Mouse (Mus musculus): ENCODE measurements around the gene F5. TPM values are rescaled to one million over a fixed set of nuclear protein-coding genes. Genes with fewer than 3 reads are reported as not detected.
"Not testable (repeated sequence)": the region's sequence is repeated elsewhere in the genome, so short reads cannot be mapped to it uniquely, and the experiment has no call there.

The F5 gene
- polyA plus RNA-seq, 1 experiment from 2014 or later: 0.32 TPM

- Histone ChIP-seq H3K27ac (ENCODE audit: low read length) (no peak overlapping the region), H3K9ac (ENCODE audit: low read depth, low read length) (no peak overlapping the region), H3K36me3 (ENCODE audit: control insufficient read depth, insufficient read depth, low read length) (no peaks in the 10 kb centered on the region), H3K4me1 (ENCODE audit: control insufficient read depth, insufficient read depth, low read length) (peaks cover 14% of the 10 kb centered on the region), H3K27me3 (replicated peaks; ENCODE audit: control insufficient read depth, insufficient read depth, low read length) (no peaks in the 10 kb centered on the region), H3K4me3 (ENCODE audit: low read length) (no peak overlapping the region), H3K9me3 (ENCODE audit: control insufficient read depth, low read length) (no peaks in the 10 kb centered on the region), H3K4me2 (ENCODE audit: low read depth, low read length) (no peak overlapping the region)
- 52% methylated on average over 3 of the region's 3 CpGs for WGBS
- peak; percentile 60 for ATAC-seq
These were observed 63.5 kb downstream of the F5 start for GRCm38 (mm10) chr1:164215097-164215496.

DNA sequence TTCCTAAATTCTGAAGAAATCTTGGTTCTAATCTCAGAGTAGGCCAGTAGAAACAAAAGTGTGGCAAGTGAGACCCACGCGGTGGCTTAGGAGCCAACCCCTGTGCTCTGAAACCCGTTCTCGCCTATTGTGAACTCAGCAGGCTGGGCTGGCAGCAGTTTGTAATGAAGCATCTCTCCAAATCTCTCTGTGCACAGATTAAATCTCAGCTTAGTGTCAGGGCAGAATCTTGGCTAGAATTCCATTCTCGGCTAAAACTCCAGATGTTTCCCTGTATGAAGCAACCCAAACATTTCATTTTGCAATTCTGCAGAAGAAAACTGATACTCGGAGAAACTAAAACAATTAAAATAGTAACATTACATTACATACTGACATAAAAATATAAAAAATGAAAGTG, 63.9 kb downstream of the F5 start:
- no peak overlapping the region for H3K9ac ChIP-seq (ENCODE audit: low read depth, low read length)
- no peaks in the 10 kb centered on the region for H3K36me3 ChIP-seq (ENCODE audit: control insufficient read depth, insufficient read depth, low read length)
- H3K27ac ChIP-seq (ENCODE audit: low read length): no peak overlapping the region; the same call in 1 of the 2 replicates
- peak; percentile 21; the same call in 1 of the 2 replicates for ATAC-seq
- no peak overlapping the region for H3K4me2 ChIP-seq (ENCODE audit: low read depth, low read length)
- WGBS: 43% methylated on average over 6 of the region's 6 CpGs
- H3K27me3 ChIP-seq (replicated peaks; ENCODE audit: control insufficient read depth, insufficient read depth, low read length): no peaks in the 10 kb centered on the region
- no peak overlapping the region for H3K4me3 ChIP-seq (ENCODE audit: low read length)
- H3K9me3 ChIP-seq (ENCODE audit: control insufficient read depth, low read length): no peaks in the 10 kb centered on the region
- peaks cover 14% of the 10 kb centered on the region for H3K4me1 ChIP-seq (ENCODE audit: control insufficient read depth, insufficient read depth, low read length)

GRCm38 (mm10) chr1:164217791-164218685, 66.4 kb downstream of the F5 start:
- Histone ChIP-seq H3K4me1 (ENCODE audit: control insufficient read depth, insufficient read depth, low read length) (peaks cover 17% of the 10 kb centered on the region), H3K9me3 (ENCODE audit: control insufficient read depth, low read length) (no peaks in the 10 kb centered on the region), H3K36me3 (ENCODE audit: control insufficient read depth, insufficient read depth, low read length) (no peaks in the 10 kb centered on the region), H3K4me3 (ENCODE audit: low read length) (no peak overlapping the region), H3K9ac (ENCODE audit: low read depth, low read length) (no peak overlapping the region), H3K27me3 (replicated peaks; ENCODE audit: control insufficient read depth, insufficient read depth, low read length) (no peaks in the 10 kb centered on the region), H3K4me2 (ENCODE audit: low read depth, low read length) (peak overlapping the region; percentile 18; the same call in 1 of the 2 replicates), H3K27ac (ENCODE audit: low read length) (no peak overlapping the region)
- WGBS: 30% methylated on average over 15 of the region's 15 CpGs
- peak; percentile 28; the same call in 1 of the 2 replicates for ATAC-seq

DNA sequence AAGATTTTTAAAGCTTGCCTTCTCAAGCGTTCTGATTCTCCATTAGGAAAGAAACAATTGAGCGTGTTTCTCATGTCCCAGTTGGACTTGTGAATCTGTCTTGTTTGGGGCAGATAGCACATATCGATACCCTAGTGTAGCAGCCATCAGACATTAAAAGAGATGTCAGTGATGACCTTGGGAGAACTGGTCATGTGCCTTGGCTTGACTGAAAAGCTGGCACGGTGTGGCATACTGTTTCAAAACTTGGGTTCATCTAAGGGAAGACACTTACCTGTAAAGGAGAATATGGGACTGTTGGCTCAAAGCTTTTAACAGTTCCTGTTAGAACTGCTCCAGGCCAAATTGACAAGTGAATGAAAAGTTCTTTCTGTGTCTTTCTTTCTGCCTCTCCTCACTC, 68.6 kb downstream of the F5 start:
- H3K4me1 ChIP-seq (ENCODE audit: control insufficient read depth, insufficient read depth, low read length): peaks cover 17% of the 10 kb centered on the region
- H3K9me3 ChIP-seq (ENCODE audit: control insufficient read depth, low read length): no peaks in the 10 kb centered on the region
- no peak overlapping the region for H3K9ac ChIP-seq (ENCODE audit: low read depth, low read length)
- ATAC-seq: no peak
- H3K36me3 ChIP-seq (ENCODE audit: control insufficient read depth, insufficient read depth, low read length): no peaks in the 10 kb centered on the region
- no peak overlapping the region for H3K4me3 ChIP-seq (ENCODE audit: low read length)
- H3K4me2 ChIP-seq (ENCODE audit: low read depth, low read length): no peak overlapping the region
- 89% methylated on average over 4 of the region's 4 CpGs for WGBS
- H3K27ac ChIP-seq (ENCODE audit: low read length): no peak overlapping the region
- H3K27me3 ChIP-seq (replicated peaks; ENCODE audit: control insufficient read depth, insufficient read depth, low read length): no peaks in the 10 kb centered on the region

DNA sequence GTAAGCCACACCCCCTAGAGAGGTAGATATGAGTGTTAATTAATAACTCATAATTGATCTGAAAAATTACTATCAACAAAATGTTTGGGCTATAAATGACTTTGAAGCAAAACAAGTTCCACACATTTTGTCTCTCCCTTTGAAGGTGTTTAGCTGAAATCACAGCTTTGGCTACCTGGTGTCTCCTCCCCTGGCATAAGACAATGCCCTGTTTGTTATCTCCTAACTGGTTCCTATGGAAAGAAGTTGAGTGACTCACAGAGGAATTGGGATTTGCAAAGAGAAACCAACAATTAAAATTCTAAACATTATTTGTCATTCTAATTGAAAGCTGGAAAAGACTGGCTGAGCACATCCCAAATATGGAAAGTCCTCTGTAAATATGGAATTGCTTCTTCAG, 71.5 kb downstream of the F5 start:
- H3K9ac ChIP-seq (ENCODE audit: low read depth, low read length): no peak overlapping the region
- H3K4me1 ChIP-seq (ENCODE audit: control insufficient read depth, insufficient read depth, low read length): 0 out of 2 replicates have a peak, but pooled peaks cover 6% of the 10 kb centered on the region
- no peak overlapping the region for H3K4me2 ChIP-seq (ENCODE audit: low read depth, low read length)
- no peak overlapping the region for H3K4me3 ChIP-seq (ENCODE audit: low read length)
- no peaks in the 10 kb centered on the region for H3K27me3 ChIP-seq (replicated peaks; ENCODE audit: control insufficient read depth, insufficient read depth, low read length)
- peak; percentile 59; the same call in 1 of the 2 replicates for ATAC-seq
- H3K9me3 ChIP-seq (ENCODE audit: control insufficient read depth, low read length): no peaks in the 10 kb centered on the region
- H3K36me3 ChIP-seq (ENCODE audit: control insufficient read depth, insufficient read depth, low read length): no peaks in the 10 kb centered on the region
- H3K27ac ChIP-seq (ENCODE audit: low read length): no peak overlapping the region

GRCm38 (mm10) chr1:164231937-164232570, 80.4 kb downstream of the F5 start:
- not testable (repeated sequence) for H3K4me3 ChIP-seq (ENCODE audit: low read length); H3K27ac ChIP-seq (ENCODE audit: low read length); ATAC-seq; H3K4me2 ChIP-seq (ENCODE audit: low read depth, low read length); H3K36me3 ChIP-seq (ENCODE audit: control insufficient read depth, insufficient read depth, low read length); H3K4me1 ChIP-seq (ENCODE audit: control insufficient read depth, insufficient read depth, low read length); H3K27me3 ChIP-seq (replicated peaks; ENCODE audit: control insufficient read depth, insufficient read depth, low read length); H3K9me3 ChIP-seq (ENCODE audit: control insufficient read depth, low read length); H3K9ac ChIP-seq (ENCODE audit: low read depth, low read length)
- WGBS: 75% methylated on average over 2 of the region's 4 CpGs

DNA sequence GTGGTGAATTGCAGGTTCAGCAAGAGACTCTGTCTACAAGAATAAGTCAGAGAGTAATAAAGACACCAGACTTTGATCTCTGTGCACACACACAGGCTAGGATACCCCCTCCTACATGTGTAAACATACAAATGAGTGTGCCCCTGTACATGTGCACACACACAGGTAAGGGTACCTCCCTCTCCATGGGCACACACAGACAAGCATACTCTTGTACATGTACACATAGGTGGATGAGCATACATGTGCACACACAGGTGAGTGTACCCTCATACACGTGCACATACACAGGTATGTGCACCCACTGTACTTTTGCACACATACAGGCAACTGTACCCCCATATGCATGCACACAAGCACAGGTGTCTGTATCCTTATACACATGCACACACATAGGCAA, 81.8 kb downstream of the F5 start:
- Histone ChIP-seq H3K4me1 (ENCODE audit: control insufficient read depth, insufficient read depth, low read length) (no peaks in the 10 kb centered on the region), H3K27ac (ENCODE audit: low read length) (no peak overlapping the region), H3K9me3 (ENCODE audit: control insufficient read depth, low read length) (no peaks in the 10 kb centered on the region), H3K4me3 (ENCODE audit: low read length) (no peak overlapping the region), H3K36me3 (ENCODE audit: control insufficient read depth, insufficient read depth, low read length) (no peaks in the 10 kb centered on the region), H3K27me3 (replicated peaks; ENCODE audit: control insufficient read depth, insufficient read depth, low read length) (no peaks in the 10 kb centered on the region), H3K4me2 (ENCODE audit: low read depth, low read length) (no peak overlapping the region), H3K9ac (ENCODE audit: low read depth, low read length) (no peak overlapping the region)
- ATAC-seq: peak; percentile 70
- WGBS: 62% methylated on average over 1 of the region's 1 CpGs

DNA sequence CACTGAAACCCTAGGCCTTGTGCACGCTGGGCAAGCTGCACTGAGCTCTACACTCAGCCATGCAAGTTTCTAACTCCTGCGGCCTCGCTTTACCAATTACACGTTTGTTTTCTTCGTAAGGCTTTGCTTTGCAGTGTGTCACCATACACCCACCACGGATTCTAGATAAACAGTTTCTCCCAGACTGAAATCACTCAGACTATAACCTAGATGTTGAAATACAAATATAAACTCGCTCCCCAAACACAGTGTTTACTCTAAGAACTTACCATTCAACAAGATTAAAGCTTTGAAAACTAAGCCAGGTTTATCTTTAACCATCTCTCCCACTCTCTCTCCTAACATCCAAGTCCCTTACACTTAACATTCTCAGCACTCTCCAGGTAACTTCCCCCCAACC, 83.4 kb downstream of the F5 start:
- no peak overlapping the region for H3K27ac ChIP-seq (ENCODE audit: low read length)
- H3K4me2 ChIP-seq (ENCODE audit: low read depth, low read length): no peak overlapping the region
- 37% methylated on average over 7 of the region's 7 CpGs for WGBS
- no peaks in the 10 kb centered on the region for H3K9me3 ChIP-seq (ENCODE audit: control insufficient read depth, low read length)
- no peak for ATAC-seq
- no peaks in the 10 kb centered on the region for H3K36me3 ChIP-seq (ENCODE audit: control insufficient read depth, insufficient read depth, low read length)
- H3K4me3 ChIP-seq (ENCODE audit: low read length): no peak overlapping the region
- H3K4me1 ChIP-seq (ENCODE audit: control insufficient read depth, insufficient read depth, low read length): no peaks in the 10 kb centered on the region
- H3K9ac ChIP-seq (ENCODE audit: low read depth, low read length): no peak overlapping the region
- H3K27me3 ChIP-seq (replicated peaks; ENCODE audit: control insufficient read depth, insufficient read depth, low read length): no peaks in the 10 kb centered on the region

GRCm38 (mm10) chr1:164236078-164236477, 84.4 kb downstream of the F5 start:
- H3K27me3 ChIP-seq (replicated peaks; ENCODE audit: control insufficient read depth, insufficient read depth, low read length): no peaks in the 10 kb centered on the region
- H3K9ac ChIP-seq (ENCODE audit: low read depth, low read length): no peak overlapping the region
- no peaks in the 10 kb centered on the region for H3K4me1 ChIP-seq (ENCODE audit: control insufficient read depth, insufficient read depth, low read length)
- no peak overlapping the region for H3K4me2 ChIP-seq (ENCODE audit: low read depth, low read length)
- 74% methylated on average over 7 of the region's 7 CpGs for WGBS
- H3K4me3 ChIP-seq (ENCODE audit: low read length): no peak overlapping the region
- H3K27ac ChIP-seq (ENCODE audit: low read length): no peak overlapping the region
- H3K9me3 ChIP-seq (ENCODE audit: control insufficient read depth, low read length): no peaks in the 10 kb centered on the region
- ATAC-seq: no peak
- H3K36me3 ChIP-seq (ENCODE audit: control insufficient read depth, insufficient read depth, low read length): no peaks in the 10 kb centered on the region
